Mouse (Mus musculus): ENCODE data around the gene Pkhd1. TPM values are rescaled to one million over a fixed set of nuclear protein-coding genes. Genes with fewer than 3 reads are reported as not detected.
A peak's percentile ranks its signal among the peaks of the same experiment; 100 is the strongest.

Pkhd1 gene
- polyA plus RNA-seq (2015; fragmentation: Nextera tagmentation; extraction: Ambion mirVana) = 0.03 and 0.16 TPM in 2 replicates

- Histone ChIP-seq H3K4me1 (replicated peaks; ENCODE audit: control insufficient read depth, insufficient read depth, low read length) (no peaks in the 10 kb centered on the region), H3K9ac (ENCODE audit: low read depth, low read length) (no peak within 1 kb of the TSS), H3K9me3 (ENCODE audit: control insufficient read depth) (no peaks in the 10 kb centered on the region), H3K27me3 (replicated peaks; ENCODE audit: control insufficient read depth, insufficient read depth, low read length) (no peaks in the 10 kb centered on the region), H3K4me2 (replicated peaks; ENCODE audit: low read depth) (peak within 1 kb of the TSS; percentile 53), H3K4me3 (ENCODE audit: low read depth, low read length) (no peak within 1 kb of the TSS; the same call in 1 of the 2 replicates), H3K36me3 (ENCODE audit: control insufficient read depth, insufficient read depth) (no peaks in the 10 kb centered on the region), H3K27ac (ENCODE audit: low read depth, low read length) (no peak within 1 kb of the TSS)
- TF ChIP-seq CTCF (IDR thresholded peaks at IDR 0.05; ENCODE audit: low read depth) = no peak
- WGBS = 29% methylated on average over 10 of the region's 10 CpGs
- peak; percentile 59; the same call in 1 of the 2 replicates for ATAC-seq
Measured at GRCm38 (mm10) chr1:20617849-20618530, at the start of gene Pkhd1. Pkhd1 (minus strand) TSS chr1:20618064.

GRCm38 (mm10) chr1:20667567-20667966, 49.7 kb upstream of the Pkhd1 start:
- no peak for ATAC-seq
- TF ChIP-seq CTCF (IDR thresholded peaks at IDR 0.05; ENCODE audit: low read depth) = no peak
- Histone ChIP-seq H3K36me3 (ENCODE audit: control insufficient read depth, insufficient read depth) (no peaks in the 10 kb centered on the region), H3K9ac (ENCODE audit: low read depth, low read length) (no peak overlapping the region), H3K27ac (ENCODE audit: low read depth, low read length) (no peak overlapping the region), H3K27me3 (replicated peaks; ENCODE audit: control insufficient read depth, insufficient read depth, low read length) (no peaks in the 10 kb centered on the region), H3K9me3 (ENCODE audit: control insufficient read depth) (no peaks in the 10 kb centered on the region), H3K4me1 (replicated peaks; ENCODE audit: control insufficient read depth, insufficient read depth, low read length) (no peaks in the 10 kb centered on the region), H3K4me2 (replicated peaks; ENCODE audit: low read depth) (no peak overlapping the region), H3K4me3 (ENCODE audit: low read depth, low read length) (no peak overlapping the region)
- 75% methylated on average over 7 of the region's 7 CpGs for WGBS

GRCm38 (mm10) chr1:20666233-20666632, 48.4 kb upstream of the Pkhd1 start:
- no peak overlapping the region for H3K4me3 ChIP-seq (ENCODE audit: low read depth, low read length)
- no peak for TF ChIP-seq CTCF (IDR thresholded peaks at IDR 0.05; ENCODE audit: low read depth)
- no peak for ATAC-seq
- H3K36me3 ChIP-seq (ENCODE audit: control insufficient read depth, insufficient read depth) = no peaks in the 10 kb centered on the region
- WGBS = 85% methylated on average over 2 of the region's 2 CpGs
- no peak overlapping the region for H3K27ac ChIP-seq (ENCODE audit: low read depth, low read length)
- H3K9me3 ChIP-seq (ENCODE audit: control insufficient read depth) = no peaks in the 10 kb centered on the region
- H3K4me2 ChIP-seq (replicated peaks; ENCODE audit: low read depth) = no peak overlapping the region
- no peaks in the 10 kb centered on the region for H3K4me1 ChIP-seq (replicated peaks; ENCODE audit: control insufficient read depth, insufficient read depth, low read length)
- H3K27me3 ChIP-seq (replicated peaks; ENCODE audit: control insufficient read depth, insufficient read depth, low read length) = no peaks in the 10 kb centered on the region
- H3K9ac ChIP-seq (ENCODE audit: low read depth, low read length) = no peak overlapping the region

GRCm38 (mm10) chr1:20655085-20655484, 37.2 kb upstream of the Pkhd1 start:
- H3K4me2 ChIP-seq (replicated peaks; ENCODE audit: low read depth) = no peak overlapping the region
- no peak for ATAC-seq
- 61% methylated on average over 5 of the region's 5 CpGs for WGBS
- H3K27me3 ChIP-seq (replicated peaks; ENCODE audit: control insufficient read depth, insufficient read depth, low read length) = no peaks in the 10 kb centered on the region
- no peak overlapping the region for H3K4me3 ChIP-seq (ENCODE audit: low read depth, low read length)
- no peak overlapping the region for H3K27ac ChIP-seq (ENCODE audit: low read depth, low read length)
- no peaks in the 10 kb centered on the region for H3K36me3 ChIP-seq (ENCODE audit: control insufficient read depth, insufficient read depth)
- H3K4me1 ChIP-seq (replicated peaks; ENCODE audit: control insufficient read depth, insufficient read depth, low read length) = no peaks in the 10 kb centered on the region
- H3K9me3 ChIP-seq (ENCODE audit: control insufficient read depth) = no peaks in the 10 kb centered on the region
- no peak overlapping the region for H3K9ac ChIP-seq (ENCODE audit: low read depth, low read length)
- TF ChIP-seq CTCF (IDR thresholded peaks at IDR 0.05; ENCODE audit: low read depth) = no peak

- Histone ChIP-seq H3K4me2 (replicated peaks; ENCODE audit: low read depth) (no peak overlapping the region), H3K4me1 (replicated peaks; ENCODE audit: control insufficient read depth, insufficient read depth, low read length) (no peaks in the 10 kb centered on the region), H3K9me3 (ENCODE audit: control insufficient read depth) (no peaks in the 10 kb centered on the region), H3K27ac (ENCODE audit: low read depth, low read length) (no peak overlapping the region), H3K27me3 (replicated peaks; ENCODE audit: control insufficient read depth, insufficient read depth, low read length) (no peaks in the 10 kb centered on the region), H3K4me3 (ENCODE audit: low read depth, low read length) (no peak overlapping the region), H3K9ac (ENCODE audit: low read depth, low read length) (no peak overlapping the region), H3K36me3 (ENCODE audit: control insufficient read depth, insufficient read depth) (no peaks in the 10 kb centered on the region)
- no peak for TF ChIP-seq CTCF (IDR thresholded peaks at IDR 0.05; ENCODE audit: low read depth)
- no peak for ATAC-seq
- 34% methylated on average over 6 of the region's 6 CpGs for whole genome bisulfite sequencing
Measured at GRCm38 (mm10) chr1:20653513-20654506, 35.9 kb upstream of the Pkhd1 start.

- TF ChIP-seq CTCF (IDR thresholded peaks at IDR 0.05; ENCODE audit: low read depth) = no peak
- H3K4me1 ChIP-seq (replicated peaks; ENCODE audit: control insufficient read depth, insufficient read depth, low read length) = no peaks in the 10 kb centered on the region
- no peaks in the 10 kb centered on the region for H3K36me3 ChIP-seq (ENCODE audit: control insufficient read depth, insufficient read depth)
- H3K4me2 ChIP-seq (replicated peaks; ENCODE audit: low read depth) = no peak overlapping the region
- ATAC-seq = no peak
- H3K9me3 ChIP-seq (ENCODE audit: control insufficient read depth) = no peaks in the 10 kb centered on the region
- H3K27ac ChIP-seq (ENCODE audit: low read depth, low read length) = no peak overlapping the region
- H3K4me3 ChIP-seq (ENCODE audit: low read depth, low read length) = no peak overlapping the region
- 74% methylated on average over 2 of the region's 2 CpGs for WGBS
- H3K9ac ChIP-seq (ENCODE audit: low read depth, low read length) = no peak overlapping the region
- H3K27me3 ChIP-seq (replicated peaks; ENCODE audit: control insufficient read depth, insufficient read depth, low read length) = no peaks in the 10 kb centered on the region
Measured at GRCm38 (mm10) chr1:20634856-20635255, 17.0 kb upstream of the Pkhd1 start.
